Mouse (Mus musculus): ENCODE measurements at regions not wholly inside any gene's neighbourhood (a gene's known extent, or its start where the extent isn't known, plus 50 kb on each side); places are given as distances from the start of the nearest gene placed in this dataset.

- TF ChIP-seq CTCF (IDR thresholded peaks at IDR 0.05) (no peak), EP300 (IDR thresholded peaks at IDR 0.05) (no peak)
Observed at GRCm38 (mm10) chr17:9579401-9580371, 89.8 kb downstream of the Pabpc6 start.

All from lung, postnatal 0 days (tissue).